Mouse (Mus musculus): Measurements from ENCODE around the gene Gpr150.

Gene Gpr150

GRCm38 (mm10) chr13:76056896-76057266, at the start of gene Gpr150:
TSS of gene Gpr150 (minus strand) at chr13:76056996.
- in situ Hi-C loops (cut with MboI; ENCODE audit: low pct_unique_long_range_greater_than_20kb in 1 of 2, low sequenced_read_pairs in 2 of 2, unreplicated experiment in 1 of 2) = no loop called here

- in situ Hi-C loops (cut with MboI; ENCODE audit: low pct_unique_long_range_greater_than_20kb in 1 of 2, low sequenced_read_pairs in 2 of 2, unreplicated experiment in 1 of 2) = no loop called here
Measured at GRCm38 (mm10) chr13:76101989-76102388, 45.2 kb upstream of the Gpr150 start.

DNA sequence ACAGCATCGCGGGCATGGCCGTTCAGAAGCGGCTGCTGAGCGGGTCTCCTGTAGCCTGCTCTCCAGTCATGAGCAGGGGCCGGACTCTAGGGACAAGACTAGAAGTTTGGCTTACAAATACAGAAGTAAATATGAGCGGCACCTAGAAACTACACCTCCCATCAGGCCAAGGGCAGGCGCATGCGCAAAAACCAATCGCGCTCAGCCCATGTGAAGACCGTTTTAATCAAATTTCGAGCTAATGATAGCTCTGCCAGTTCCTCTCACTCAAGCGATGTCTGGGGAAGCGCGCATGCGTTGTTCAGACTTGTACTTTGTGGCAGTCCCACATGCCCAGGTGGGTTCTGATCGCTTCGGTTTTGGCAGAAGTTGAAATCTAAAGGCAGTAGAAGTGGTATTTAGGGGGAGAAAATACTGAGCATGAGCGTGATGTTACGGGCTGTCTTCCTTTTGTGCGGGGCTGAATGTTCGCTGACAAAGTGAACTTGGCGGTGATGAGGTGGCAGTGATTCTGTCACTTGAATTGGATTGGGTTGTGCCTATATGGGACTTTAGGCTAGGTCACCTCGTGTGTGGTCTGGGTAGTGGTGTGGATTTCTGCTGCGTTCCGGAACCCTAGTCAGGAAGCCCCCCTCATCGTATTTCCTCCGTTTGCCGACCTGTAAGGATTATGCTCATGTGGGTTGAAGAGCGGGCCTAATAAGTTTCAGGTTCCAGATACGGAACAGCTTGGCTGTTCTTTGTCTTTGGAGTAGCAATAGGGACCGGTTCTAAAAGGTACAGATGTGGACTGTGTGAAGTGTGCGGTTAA, 41.9 kb upstream of the Gpr150 start, which contains the start of the genes Arsk and Ttc37:
TSS of gene Arsk (minus strand) at position 168 of the 811 bp plus-strand sequence.
TSS of gene Ttc37 (plus strand) at position 242 of the 811 bp plus-strand sequence.
- in situ Hi-C loops (cut with MboI; ENCODE audit: low pct_unique_long_range_greater_than_20kb in 1 of 2, low sequenced_read_pairs in 2 of 2, unreplicated experiment in 1 of 2) = no loop called here

DNA sequence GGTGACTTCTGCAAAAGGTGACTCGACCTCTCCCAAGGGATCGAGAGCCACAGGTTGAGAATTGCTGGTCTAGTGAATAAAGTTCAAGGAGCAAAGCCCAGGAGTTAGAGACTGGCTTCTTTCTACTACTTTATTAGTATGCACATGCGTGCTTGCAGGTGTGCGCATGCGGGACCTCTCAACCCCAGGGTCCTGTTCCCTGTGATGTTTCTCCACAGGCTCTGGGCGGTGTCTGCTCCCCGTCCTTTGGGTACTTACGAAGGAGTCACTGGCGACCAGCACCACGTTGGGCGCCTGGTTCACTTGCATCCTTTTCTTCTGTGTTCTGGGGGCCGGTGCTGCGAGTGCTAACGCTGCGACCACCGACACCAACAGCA, 41.3 kb upstream of the Gpr150 start:
- in situ Hi-C loops (cut with MboI; ENCODE audit: low pct_unique_long_range_greater_than_20kb in 1 of 2, low sequenced_read_pairs in 2 of 2, unreplicated experiment in 1 of 2) = no loop called here

GRCm38 (mm10) chr13:76074323-76074722, 17.5 kb upstream of the Gpr150 start:
- in situ Hi-C loops (cut with MboI; ENCODE audit: low pct_unique_long_range_greater_than_20kb in 1 of 2, low sequenced_read_pairs in 2 of 2, unreplicated experiment in 1 of 2) = no loop called here

GRCm38 (mm10) chr13:76064363-76064945, 7.7 kb upstream of the Gpr150 start:
- in situ Hi-C loops (cut with MboI; ENCODE audit: low pct_unique_long_range_greater_than_20kb in 1 of 2, low sequenced_read_pairs in 2 of 2, unreplicated experiment in 1 of 2) = no loop called here

GRCm38 (mm10) chr13:76063548-76063947, 6.8 kb upstream of the Gpr150 start:
- in situ Hi-C loops (cut with MboI; ENCODE audit: low pct_unique_long_range_greater_than_20kb in 1 of 2, low sequenced_read_pairs in 2 of 2, unreplicated experiment in 1 of 2) = no loop called here

GRCm38 (mm10) chr13:76062569-76062968, 5.8 kb upstream of the Gpr150 start:
- in situ Hi-C loops (cut with MboI; ENCODE audit: low pct_unique_long_range_greater_than_20kb in 1 of 2, low sequenced_read_pairs in 2 of 2, unreplicated experiment in 1 of 2) = no loop called here

- in situ Hi-C loops (cut with MboI; ENCODE audit: low pct_unique_long_range_greater_than_20kb in 1 of 2, low sequenced_read_pairs in 2 of 2, unreplicated experiment in 1 of 2) = no loop called here
Measured at GRCm38 (mm10) chr13:76062126-76062525, 5.3 kb upstream of the Gpr150 start.

GRCm38 (mm10) chr13:76059591-76059990, 2.8 kb upstream of the Gpr150 start:
- in situ Hi-C loops (cut with MboI; ENCODE audit: low pct_unique_long_range_greater_than_20kb in 1 of 2, low sequenced_read_pairs in 2 of 2, unreplicated experiment in 1 of 2) = no loop called here

DNA sequence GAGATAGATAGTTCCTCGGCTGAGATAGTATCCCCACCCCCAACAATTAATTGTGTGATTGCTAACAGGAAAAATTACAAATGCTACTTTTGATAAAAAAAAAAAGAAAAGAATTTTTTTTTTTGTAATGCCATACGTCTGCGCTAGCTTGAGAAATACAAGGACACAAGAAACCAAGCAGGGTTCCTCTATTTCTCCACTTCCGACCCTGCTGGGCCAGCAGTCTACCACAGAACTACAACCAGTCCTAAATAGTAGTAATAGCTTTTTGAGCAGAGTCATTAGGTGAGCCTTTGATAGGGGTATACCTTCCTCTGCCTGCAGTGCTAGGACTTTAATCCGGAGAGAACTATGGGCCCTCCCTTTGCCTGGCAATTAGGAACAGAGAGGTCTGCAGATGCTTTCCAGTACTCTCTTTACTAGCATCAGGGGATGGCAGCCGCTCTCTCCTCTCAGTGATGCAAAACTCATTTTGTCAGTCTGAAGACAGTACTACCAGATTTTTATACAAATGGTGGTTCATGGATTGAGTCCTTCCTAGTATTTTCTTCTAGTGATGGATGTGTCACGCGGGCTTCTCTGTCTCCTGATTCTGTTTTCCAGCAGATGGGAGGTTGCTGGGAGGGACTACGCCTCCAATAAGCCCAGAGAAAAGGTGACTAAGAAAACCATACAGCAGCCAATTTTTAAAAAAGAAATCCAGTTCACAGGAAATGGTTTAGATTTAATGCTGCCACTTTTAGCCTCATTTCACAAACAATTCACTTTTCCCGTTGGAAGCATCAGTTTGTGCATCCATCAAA, 672 bp upstream of the Gpr150 start:
- in situ Hi-C loops (cut with MboI; ENCODE audit: low pct_unique_long_range_greater_than_20kb in 1 of 2, low sequenced_read_pairs in 2 of 2, unreplicated experiment in 1 of 2) = no loop called here

DNA sequence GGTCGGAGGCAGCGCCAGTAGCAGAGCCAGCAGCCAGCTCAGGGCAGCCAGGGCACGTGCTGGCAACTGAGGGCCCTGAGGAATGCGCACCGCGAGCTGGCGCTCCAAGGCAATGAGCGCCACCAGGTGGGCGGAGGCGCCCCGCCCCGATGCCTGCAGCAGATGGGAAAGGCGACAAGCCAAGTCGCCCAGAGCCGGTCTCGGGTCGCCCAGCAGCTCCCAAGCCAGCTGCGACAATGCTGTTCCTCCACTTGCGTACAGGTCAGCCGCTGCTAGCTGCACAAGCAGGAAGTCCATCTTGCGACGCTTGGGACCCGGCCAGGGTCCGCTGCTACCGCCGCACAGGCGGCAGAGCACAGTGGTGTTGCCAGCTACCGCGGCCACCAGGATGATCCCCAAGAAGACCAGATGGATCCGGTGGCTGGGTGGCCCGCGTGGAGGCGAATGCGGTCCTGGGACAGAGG, 503 bp downstream of the Gpr150 start:
- in situ Hi-C loops (cut with MboI; ENCODE audit: low pct_unique_long_range_greater_than_20kb in 1 of 2, low sequenced_read_pairs in 2 of 2, unreplicated experiment in 1 of 2) = no loop called here

- in situ Hi-C loops (cut with MboI; ENCODE audit: low pct_unique_long_range_greater_than_20kb in 1 of 2, low sequenced_read_pairs in 2 of 2, unreplicated experiment in 1 of 2) = no loop called here
Measured at GRCm38 (mm10) chr13:76055391-76056232, 1.2 kb downstream of the Gpr150 start.

DNA sequence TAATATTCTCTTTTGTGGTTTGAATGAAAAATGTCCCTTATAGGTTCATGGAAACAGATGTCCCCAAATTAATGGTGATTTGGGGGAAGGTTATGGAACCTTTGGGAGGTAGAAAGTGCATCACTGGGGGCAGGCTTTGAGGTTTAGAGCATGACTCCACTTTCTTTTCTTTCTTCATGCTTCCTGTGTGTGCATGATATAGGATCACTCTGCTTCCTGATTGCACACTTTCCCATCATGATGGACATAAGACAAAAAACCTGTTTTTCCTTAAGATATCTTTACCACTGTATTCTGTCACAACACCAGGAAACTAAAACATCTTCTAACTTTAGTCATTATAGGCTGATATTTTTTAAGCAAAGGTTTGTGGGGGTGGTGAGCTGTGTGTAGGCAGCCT, 11.8 kb downstream of the Gpr150 start:
- in situ Hi-C loops (cut with MboI; ENCODE audit: low pct_unique_long_range_greater_than_20kb in 1 of 2, low sequenced_read_pairs in 2 of 2, unreplicated experiment in 1 of 2) = no loop called here

DNA sequence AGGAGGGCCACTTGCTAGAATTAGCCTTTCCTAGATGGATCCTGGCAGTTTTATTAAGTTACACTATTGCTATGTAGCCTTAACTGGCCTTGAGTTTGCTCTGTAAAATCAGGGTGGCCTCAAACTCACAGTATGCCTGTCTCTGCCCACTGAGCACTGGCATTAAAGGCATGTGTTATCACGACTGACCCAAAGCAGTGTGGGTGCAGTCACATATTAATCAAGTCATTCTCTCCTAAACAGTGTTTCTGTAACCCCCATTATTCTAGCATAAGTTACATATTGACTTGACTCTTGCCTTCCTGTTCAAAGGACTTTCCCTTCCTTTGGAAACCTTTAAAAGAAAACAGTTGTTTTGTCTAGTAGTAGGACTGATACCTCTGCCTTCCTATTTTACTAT, 14.3 kb downstream of the Gpr150 start:
- in situ Hi-C loops (cut with MboI; ENCODE audit: low pct_unique_long_range_greater_than_20kb in 1 of 2, low sequenced_read_pairs in 2 of 2, unreplicated experiment in 1 of 2) = no loop called here

DNA sequence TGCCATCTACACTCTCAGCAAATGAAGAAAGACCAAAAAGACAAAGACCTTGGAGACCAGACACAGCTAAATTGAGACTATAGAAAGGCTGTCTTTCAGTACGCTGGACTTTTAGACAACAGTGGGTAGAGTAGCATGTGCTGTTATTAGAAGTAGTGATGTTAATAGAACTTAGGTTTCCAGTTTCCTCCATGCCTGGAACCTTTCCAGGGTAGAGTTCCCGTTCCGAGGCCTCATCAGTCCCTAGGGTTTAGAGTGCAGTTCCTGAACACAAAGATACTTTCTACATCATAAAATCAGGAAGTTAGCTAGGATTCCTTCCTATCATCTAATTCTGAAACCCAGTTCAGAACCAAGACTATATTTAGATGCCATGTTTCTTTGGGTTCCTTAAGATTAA, 32.2 kb downstream of the Gpr150 start:
- in situ Hi-C loops (cut with MboI; ENCODE audit: low pct_unique_long_range_greater_than_20kb in 1 of 2, low sequenced_read_pairs in 2 of 2, unreplicated experiment in 1 of 2) = no loop called here

- in situ Hi-C loops (cut with MboI; ENCODE audit: low pct_unique_long_range_greater_than_20kb in 1 of 2, low sequenced_read_pairs in 2 of 2, unreplicated experiment in 1 of 2) = no loop called here
Measured at GRCm38 (mm10) chr13:76021782-76022181, 35.0 kb downstream of the Gpr150 start.

DNA sequence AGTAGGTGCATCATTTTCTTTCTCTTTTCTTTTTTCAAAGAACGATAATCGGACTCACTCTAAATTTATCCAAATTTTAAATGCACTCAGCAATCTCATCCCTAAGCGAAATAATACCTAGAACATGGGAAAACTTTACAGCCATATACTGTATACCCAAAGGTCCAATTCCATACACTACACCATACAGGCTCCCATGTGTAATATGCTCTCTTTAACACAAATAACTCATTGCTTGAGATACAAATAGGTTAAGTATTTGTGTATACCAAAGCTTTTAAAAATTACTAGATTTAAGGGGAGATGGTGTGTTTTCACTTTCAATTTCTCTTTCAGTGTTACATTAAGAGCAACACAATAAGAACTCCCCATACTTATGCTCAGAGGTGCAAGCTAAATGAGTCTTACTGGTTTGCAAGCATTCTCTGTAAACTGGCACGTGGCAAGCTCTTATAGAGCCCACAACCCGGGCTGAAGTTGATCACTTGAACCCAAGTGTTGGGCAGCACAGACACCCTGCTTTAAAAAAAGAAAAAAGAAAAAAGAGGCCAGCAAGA, 37.9 kb downstream of the Gpr150 start:
- in situ Hi-C loops (cut with MboI; ENCODE audit: low pct_unique_long_range_greater_than_20kb in 1 of 2, low sequenced_read_pairs in 2 of 2, unreplicated experiment in 1 of 2) = no loop called here
